Mouse (Mus musculus) heart, embryonic 15.5 days (tissue): ENCODE data around the gene Fkbp14. TPM values are rescaled to one million over a fixed set of nuclear protein-coding genes. Genes with fewer than 3 reads are reported as not detected.
A peak's percentile ranks its signal among the peaks of the same experiment; 100 is the strongest.

Experiments used
- ATAC-seq: fragments of 200-750 bp; cut with Nextera tagmentation; replicated peaks from 2 replicates; pipeline ENCODE4 v1.8.0; 2017; ENCODE audit warnings: low read depth, moderate TSS enrichment; ENCODE audit not compliant: insufficient number of reproducible peaks, insufficient read depth, low FRiP score
- H3K27ac ChIP-seq: fragments of 300-500 bp; sonication (generic); 2 replicates; pipeline ENCODE4 v1.5.1; 2015; ENCODE audit warnings: mild to moderate bottlenecking, inconsistent platforms
- H3K27me3 ChIP-seq: fragments of 300-500 bp; sonication (generic); 2 replicates; pipeline ENCODE4 v1.6.1; 2015; ENCODE audit warnings: inconsistent platforms
- H3K36me3 ChIP-seq: fragments of 300-500 bp; sonication (generic); 2 replicates; pipeline ENCODE4 v1.6.1; 2015; ENCODE audit warnings: mild to moderate bottlenecking, inconsistent platforms
- H3K4me1 ChIP-seq: fragments of 300-500 bp; sonication (generic); replicated peaks from 2 replicates; pipeline ENCODE4 v1.6.1; 2015; ENCODE audit warnings: inconsistent platforms
- H3K4me2 ChIP-seq: fragments of 300-500 bp; sonication (generic); 2 replicates; pipeline ENCODE4 v1.6.1; 2015; ENCODE audit warnings: inconsistent platforms, mild to moderate bottlenecking, moderate library complexity
- H3K4me3 ChIP-seq: fragments of 300-500 bp; sonication (generic); 2 replicates; pipeline ENCODE4 v1.5.1; 2015; ENCODE audit warnings: mild to moderate bottlenecking, inconsistent platforms
- H3K9ac ChIP-seq: fragments of 300-500 bp; sonication (generic); 2 replicates; pipeline ENCODE4 v1.6.1; 2015; ENCODE audit warnings: mild to moderate bottlenecking, inconsistent platforms
- H3K9me3 ChIP-seq: fragments of 300-500 bp; sonication (generic); replicated peaks from 2 replicates; pipeline ENCODE4 v1.6.1; 2016; ENCODE audit warnings: inconsistent platforms
- WGBS: fragments of 180-500 bp; shearing (Covaris S2); methylation state at CpG from one replicate; pipeline ENCODE4 v1.1.7; 2015; ENCODE audit warnings: mixed read lengths; 5-methylcytosine and 5-hydroxymethylcytosine counted together
- polyA plus RNA-seq: library from polyadenylated mRNA; unstranded; fragments of >200 nt; fragmentation: Nextera tagmentation; extraction: Ambion mirVana; gene quantifications from 2 replicates; pipeline ENCODE4 v1.2.1, GENCODE M21; 2015

The Fkbp14 gene
- 22.2 and 26.4 TPM in 2 replicates for polyA plus RNA-seq

DNA sequence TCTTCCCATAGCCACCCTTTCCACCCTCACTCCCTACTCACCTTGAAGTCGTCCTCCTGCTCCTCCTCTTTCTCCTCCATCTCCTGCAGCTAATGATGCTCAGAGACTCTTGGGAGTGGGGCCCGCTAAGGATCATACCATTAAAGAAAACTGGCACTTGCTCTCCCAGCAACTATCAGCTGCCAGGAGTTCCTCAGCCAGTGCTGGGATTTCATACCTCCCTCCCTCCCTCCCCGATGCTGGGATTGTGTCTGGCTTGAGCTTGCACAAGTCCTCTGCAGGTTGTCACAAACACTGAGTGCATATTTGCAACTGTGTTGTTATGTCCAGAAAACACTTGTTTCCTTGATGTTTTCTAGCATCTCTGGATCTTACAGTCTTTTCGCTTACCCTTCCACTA lies at the start of gene Fkbp14:
Gene Fkbp14, minus strand, starts transcription at position 101 of the 400 bp plus-strand sequence.
- ATAC-seq, result no peak
- no peak within 1 kb of the TSS for H3K9ac ChIP-seq

GRCm38 (mm10) chr6:54643181-54643580 lies 46.1 kb upstream of the Fkbp14 start:
- H3K4me1 ChIP-seq, result no peaks in the 10 kb centered on the region
- H3K36me3 ChIP-seq, result peaks cover 5% of the 10 kb centered on the region; the same call in 1 of the 2 replicates
- no peak overlapping the region for H3K4me2 ChIP-seq
- no peaks in the 10 kb centered on the region for H3K9me3 ChIP-seq
- ATAC-seq, result no peak
- H3K4me3 ChIP-seq, result no peak overlapping the region
- H3K9ac ChIP-seq, result no peak overlapping the region
- WGBS, result 58% methylated on average over 4 of the region's 4 CpGs
- no peak overlapping the region for H3K27ac ChIP-seq
- H3K27me3 ChIP-seq, result no peaks in the 10 kb centered on the region

More for the DNA sequence above, at the start of gene Fkbp14:
- Histone ChIP-seq H3K4me3 (peak within 1 kb of the TSS; percentile 76), H3K9me3 (no peaks in the 10 kb centered on the region), H3K36me3 (no peaks in the 10 kb centered on the region), H3K4me2 (peak within 1 kb of the TSS; percentile 89), H3K4me1 (peaks cover 23% of the 10 kb centered on the region), H3K27me3 (no peaks in the 10 kb centered on the region), H3K27ac (no peak within 1 kb of the TSS)
- WGBS, result 67% methylated on average over 4 of the region's 4 CpGs

- no peak overlapping the region for H3K4me2 ChIP-seq
- no peak overlapping the region for H3K4me3 ChIP-seq
- H3K9ac ChIP-seq, result no peak overlapping the region
- no peaks in the 10 kb centered on the region for H3K4me1 ChIP-seq
- H3K9me3 ChIP-seq, result no peaks in the 10 kb centered on the region
- H3K27me3 ChIP-seq, result no peaks in the 10 kb centered on the region
- ATAC-seq, result no peak
- H3K27ac ChIP-seq, result no peak overlapping the region
- peaks cover 5% of the 10 kb centered on the region; the same call in 1 of the 2 replicates for H3K36me3 ChIP-seq
- WGBS, result 92% methylated on average over 2 of the region's 2 CpGs
Observed at GRCm38 (mm10) chr6:54641953-54642352, 44.8 kb upstream of the Fkbp14 start.

DNA sequence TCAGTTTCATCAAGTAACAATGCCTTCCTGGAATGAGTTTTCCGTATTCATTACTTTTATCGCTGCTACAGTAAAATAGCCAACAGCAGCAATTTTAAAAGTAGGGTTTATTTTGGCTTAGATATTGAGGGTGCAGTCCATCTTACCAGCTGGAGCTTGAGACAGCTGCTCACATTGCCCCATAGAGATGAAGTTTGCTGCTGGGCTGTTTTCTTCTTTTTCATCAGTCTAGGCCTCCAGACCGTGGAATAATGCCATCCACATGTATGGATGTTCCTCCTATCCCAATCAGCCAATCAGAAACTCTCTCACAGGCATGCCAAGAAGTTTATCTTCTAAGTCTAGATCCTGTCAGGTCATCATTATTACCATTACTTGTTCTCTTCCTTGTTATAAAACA lies 42.8 kb upstream of the Fkbp14 start:
- no peak overlapping the region for H3K9ac ChIP-seq
- 81% methylated on average over 3 of the region's 3 CpGs for WGBS
- H3K27ac ChIP-seq, result no peak overlapping the region
- no peak for ATAC-seq
- no peaks in the 10 kb centered on the region for H3K4me1 ChIP-seq
- no peaks in the 10 kb centered on the region for H3K9me3 ChIP-seq
- H3K4me2 ChIP-seq, result no peak overlapping the region
- peaks cover 5% of the 10 kb centered on the region; the same call in 1 of the 2 replicates for H3K36me3 ChIP-seq
- no peaks in the 10 kb centered on the region for H3K27me3 ChIP-seq
- H3K4me3 ChIP-seq, result no peak overlapping the region

DNA sequence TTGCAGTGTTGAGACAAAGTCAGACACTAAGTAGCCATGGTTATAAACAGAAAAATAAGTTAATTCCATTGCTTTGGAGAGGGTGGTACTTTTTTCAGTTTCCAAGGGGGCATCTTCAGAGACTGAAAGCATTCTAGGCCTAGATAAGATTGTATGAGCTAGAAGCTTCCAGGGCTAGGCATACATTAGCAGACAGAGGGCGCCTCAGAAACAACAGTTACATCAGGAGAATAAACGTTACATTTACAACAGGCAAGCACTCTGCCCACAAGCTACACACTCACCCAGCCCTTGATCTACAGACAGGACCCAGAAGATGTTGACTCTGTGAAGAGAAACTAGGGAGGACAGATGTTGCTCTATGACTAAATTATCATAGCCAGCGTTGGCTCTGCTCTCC lies 34.4 kb upstream of the Fkbp14 start:
- H3K4me3 ChIP-seq, result no peak overlapping the region
- H3K9me3 ChIP-seq, result no peaks in the 10 kb centered on the region
- H3K27ac ChIP-seq, result no peak overlapping the region
- H3K9ac ChIP-seq, result no peak overlapping the region
- WGBS, result 46% methylated on average over 3 of the region's 3 CpGs
- no peak for ATAC-seq
- H3K36me3 ChIP-seq, result peaks cover 12% of the 10 kb centered on the region; the same call in 1 of the 2 replicates
- no peaks in the 10 kb centered on the region for H3K4me1 ChIP-seq
- H3K27me3 ChIP-seq, result no peaks in the 10 kb centered on the region
- no peak overlapping the region for H3K4me2 ChIP-seq

GRCm38 (mm10) chr6:54629734-54630133 lies 32.6 kb upstream of the Fkbp14 start:
- Histone ChIP-seq H3K9ac (no peak overlapping the region), H3K27ac (no peak overlapping the region), H3K36me3 (peaks cover 18% of the 10 kb centered on the region; the same call in 1 of the 2 replicates), H3K27me3 (no peaks in the 10 kb centered on the region), H3K4me1 (no peaks in the 10 kb centered on the region), H3K4me3 (no peak overlapping the region), H3K9me3 (no peaks in the 10 kb centered on the region), H3K4me2 (no peak overlapping the region)
- WGBS, result 22% methylated on average over 7 of the region's 7 CpGs
- no peak for ATAC-seq

DNA sequence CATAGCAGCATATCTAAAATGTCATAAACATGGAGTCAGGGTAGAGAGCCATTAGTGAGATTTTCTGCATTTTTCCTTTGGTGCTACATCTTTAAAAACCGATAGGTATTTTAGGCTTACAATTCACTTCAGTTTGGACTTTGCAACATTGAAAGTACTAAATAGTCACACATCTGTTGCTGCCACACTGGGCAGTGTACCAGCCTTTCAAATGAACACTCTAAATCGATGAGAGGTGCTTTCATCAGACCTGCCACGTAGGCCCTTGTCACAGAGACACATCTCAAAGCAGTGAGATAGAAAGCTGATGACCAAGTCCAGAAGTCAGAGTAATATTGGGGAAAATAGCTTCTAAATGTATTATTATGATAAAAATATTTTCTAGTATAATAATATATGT lies 31.3 kb upstream of the Fkbp14 start:
- Histone ChIP-seq H3K27ac (no peak overlapping the region), H3K4me3 (no peak overlapping the region), H3K9ac (no peak overlapping the region), H3K27me3 (no peaks in the 10 kb centered on the region), H3K9me3 (no peaks in the 10 kb centered on the region), H3K36me3 (peaks cover 21% of the 10 kb centered on the region), H3K4me1 (no peaks in the 10 kb centered on the region), H3K4me2 (no peak overlapping the region)
- 83% methylated on average over 3 of the region's 3 CpGs for WGBS
- ATAC-seq, result no peak

DNA sequence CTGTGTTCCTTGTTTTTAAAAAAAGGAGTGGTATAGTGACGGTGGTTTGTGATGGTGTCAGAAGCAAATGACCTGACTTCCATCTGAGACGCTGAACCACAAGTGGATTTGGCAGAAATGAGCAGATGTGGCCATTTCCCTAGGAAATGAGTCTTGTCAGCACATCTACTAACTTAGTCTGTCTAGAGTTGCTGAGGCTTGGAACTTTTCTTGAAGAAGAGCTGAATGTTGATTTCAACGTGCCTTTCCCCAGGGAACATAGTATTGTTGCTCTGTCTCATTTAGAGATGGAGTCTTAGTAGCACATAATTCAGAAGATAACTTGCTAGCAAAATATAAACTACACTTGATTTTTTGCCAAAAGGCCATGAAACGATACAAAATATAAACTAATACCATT lies 23.2 kb upstream of the Fkbp14 start:
- ATAC-seq, result no peak
- Histone ChIP-seq H3K4me3 (no peak overlapping the region), H3K27me3 (no peaks in the 10 kb centered on the region), H3K4me1 (no peaks in the 10 kb centered on the region), H3K9ac (no peak overlapping the region), H3K9me3 (no peaks in the 10 kb centered on the region), H3K36me3 (peaks cover 8% of the 10 kb centered on the region), H3K4me2 (no peak overlapping the region), H3K27ac (no peak overlapping the region)
- WGBS, result 64% methylated on average over 4 of the region's 4 CpGs

- no peaks in the 10 kb centered on the region for H3K9me3 ChIP-seq
- no peaks in the 10 kb centered on the region for H3K27me3 ChIP-seq
- ATAC-seq, result no peak
- H3K4me2 ChIP-seq, result no peak overlapping the region
- no peak overlapping the region for H3K9ac ChIP-seq
- 74% methylated on average over 7 of the region's 7 CpGs for WGBS
- H3K27ac ChIP-seq, result no peak overlapping the region
- no peaks in the 10 kb centered on the region for H3K4me1 ChIP-seq
- H3K36me3 ChIP-seq, result peaks cover 7% of the 10 kb centered on the region
- no peak overlapping the region for H3K4me3 ChIP-seq
Observed at GRCm38 (mm10) chr6:54619530-54619929, 22.4 kb upstream of the Fkbp14 start.

GRCm38 (mm10) chr6:54617363-54617762 lies 20.3 kb upstream of the Fkbp14 start:
- Histone ChIP-seq H3K9me3 (no peaks in the 10 kb centered on the region), H3K4me2 (no peak overlapping the region), H3K4me3 (no peak overlapping the region), H3K27me3 (no peaks in the 10 kb centered on the region), H3K4me1 (no peaks in the 10 kb centered on the region), H3K27ac (no peak overlapping the region), H3K36me3 (no peaks in the 10 kb centered on the region), H3K9ac (no peak overlapping the region)
- ATAC-seq, result no peak
- 65% methylated on average over 3 of the region's 3 CpGs for WGBS

DNA sequence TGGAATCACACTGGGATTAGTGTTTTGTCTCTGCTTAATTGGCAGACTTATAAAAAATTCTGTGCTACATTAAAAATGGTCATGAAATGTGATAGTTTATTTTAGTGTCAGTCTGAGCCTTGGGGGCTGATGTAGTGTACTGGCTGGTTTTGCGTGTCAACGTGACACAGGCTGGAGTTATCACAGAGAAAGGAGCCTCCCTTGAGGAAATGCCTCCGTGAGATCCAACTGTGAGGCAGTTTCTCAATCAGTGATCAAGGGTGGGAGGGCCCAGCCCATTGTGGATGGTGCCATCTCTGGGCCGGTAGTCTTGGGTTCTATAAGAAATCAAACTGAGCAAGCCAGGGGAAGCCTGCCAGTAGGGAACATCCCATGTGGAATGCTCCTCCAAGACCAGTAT lies 9.1 kb upstream of the Fkbp14 start:
- no peaks in the 10 kb centered on the region for H3K9me3 ChIP-seq
- H3K36me3 ChIP-seq, result 0 out of 2 replicates have a peak, but pooled peaks cover 9% of the 10 kb centered on the region
- H3K4me1 ChIP-seq, result no peaks in the 10 kb centered on the region
- ATAC-seq, result no peak
- no peak overlapping the region for H3K27ac ChIP-seq
- H3K4me3 ChIP-seq, result no peak overlapping the region
- no peak overlapping the region for H3K9ac ChIP-seq
- H3K27me3 ChIP-seq, result no peaks in the 10 kb centered on the region
- H3K4me2 ChIP-seq, result no peak overlapping the region
- WGBS, result 46% methylated on average over 4 of the region's 4 CpGs

DNA sequence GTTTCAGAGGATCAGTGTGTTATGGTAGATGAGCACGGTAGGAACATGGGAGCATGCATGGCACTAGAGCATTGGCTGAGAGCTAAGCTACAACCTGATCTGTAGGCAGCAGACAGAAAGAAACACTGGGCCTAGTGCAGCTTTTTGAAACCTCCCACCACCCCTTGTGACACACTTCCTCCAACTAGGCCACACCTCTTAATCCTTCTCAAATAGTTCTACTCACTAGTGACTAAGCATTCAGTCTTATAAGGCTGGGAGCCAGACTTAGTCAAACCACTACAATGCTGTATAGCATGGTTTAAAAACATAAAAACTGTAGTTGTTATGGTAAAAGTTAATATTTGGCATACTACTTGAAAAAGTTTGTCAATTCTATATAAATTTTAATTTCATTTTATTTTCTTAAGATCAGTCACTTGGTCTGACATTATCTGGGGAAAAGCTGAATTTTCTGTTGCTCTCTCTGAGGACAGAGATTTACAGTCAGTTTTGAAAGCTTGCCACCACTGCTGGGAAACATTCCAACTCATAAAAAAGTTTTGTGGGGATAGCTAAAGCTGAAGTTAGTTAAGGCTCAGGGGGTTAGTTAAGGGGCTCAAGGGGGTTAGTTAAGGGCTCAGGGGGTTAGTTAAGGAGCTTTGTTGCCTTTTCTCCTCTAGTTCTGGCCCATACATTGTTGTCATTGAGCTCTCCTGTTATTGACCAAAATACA lies 7.0 kb upstream of the Fkbp14 start:
- no peaks in the 10 kb centered on the region for H3K27me3 ChIP-seq
- H3K9me3 ChIP-seq, result no peaks in the 10 kb centered on the region
- 0 out of 2 replicates have a peak, but pooled peaks cover 3% of the 10 kb centered on the region for H3K36me3 ChIP-seq
- no peak overlapping the region for H3K4me3 ChIP-seq
- H3K4me1 ChIP-seq, result no peaks in the 10 kb centered on the region
- H3K4me2 ChIP-seq, result no peak overlapping the region
- no peak for ATAC-seq
- H3K9ac ChIP-seq, result no peak overlapping the region
- WGBS, result 97% methylated on average over 1 of the region's 1 CpGs
- no peak overlapping the region for H3K27ac ChIP-seq
